Mouse (Mus musculus): ENCODE data around the gene Scfd2. TPM values are rescaled to one million over a fixed set of nuclear protein-coding genes. Genes with fewer than 3 reads are reported as not detected.

Scfd2 gene
- polyA plus RNA-seq, 1 experiment = 3.1 TPM

GRCm38 (mm10) chr5:74260378-74260809, 271.2 kb downstream of the Scfd2 start:
- no peak overlapping the region for H3K4me3 ChIP-seq (replicated peaks; ENCODE audit: control insufficient read depth, low read depth, low read length)
- H3K27ac ChIP-seq (ENCODE audit: control insufficient read depth, insufficient read depth, low read depth, low read length, poor library complexity) = no peak overlapping the region
- no peak for TF ChIP-seq CTCF (IDR thresholded peaks at IDR 0.05; ENCODE audit: control insufficient read depth, insufficient read depth, low read length)
- TF ChIP-seq POLR2A (IDR thresholded peaks at IDR 0.05; ENCODE audit: borderline replicate concordance, control insufficient read depth, low read depth, low read length) = no peak
- peaks cover 5% of the 10 kb centered on the region for H3K4me1 ChIP-seq (ENCODE audit: control insufficient read depth, insufficient read depth, low read length)
- WGBS = 37% methylated on average over 9 of the region's 9 CpGs

- Histone ChIP-seq H3K4me3 (replicated peaks; ENCODE audit: control insufficient read depth, low read depth, low read length) (no peak overlapping the region), H3K27ac (ENCODE audit: control insufficient read depth, insufficient read depth, low read depth, low read length, poor library complexity) (no peak overlapping the region), H3K4me1 (ENCODE audit: control insufficient read depth, insufficient read depth, low read length) (peaks cover 3% of the 10 kb centered on the region; the same call in 1 of the 2 replicates)
- WGBS = 49% methylated on average over 4 of the region's 4 CpGs
- TF ChIP-seq CTCF (IDR thresholded peaks at IDR 0.05; ENCODE audit: control insufficient read depth, insufficient read depth, low read length) (no peak), POLR2A (IDR thresholded peaks at IDR 0.05; ENCODE audit: borderline replicate concordance, control insufficient read depth, low read depth, low read length) (no peak)
These were observed 274.9 kb downstream of the Scfd2 start for GRCm38 (mm10) chr5:74256705-74257104.

- TF ChIP-seq CTCF (IDR thresholded peaks at IDR 0.05; ENCODE audit: control insufficient read depth, insufficient read depth, low read length) = no peak
- TF ChIP-seq POLR2A (IDR thresholded peaks at IDR 0.05; ENCODE audit: borderline replicate concordance, control insufficient read depth, low read depth, low read length) = no peak
- no peak overlapping the region for H3K27ac ChIP-seq (ENCODE audit: control insufficient read depth, insufficient read depth, low read depth, low read length, poor library complexity)
- WGBS = 70% methylated on average over 1 of the region's 1 CpGs
- H3K4me3 ChIP-seq (replicated peaks; ENCODE audit: control insufficient read depth, low read depth, low read length) = no peak overlapping the region
- peaks cover under 1% of the 10 kb centered on the region; the same call in 1 of the 2 replicates for H3K4me1 ChIP-seq (ENCODE audit: control insufficient read depth, insufficient read depth, low read length)
These were observed 276.6 kb downstream of the Scfd2 start for GRCm38 (mm10) chr5:74254996-74255395.

- no peak overlapping the region for H3K4me3 ChIP-seq (replicated peaks; ENCODE audit: control insufficient read depth, low read depth, low read length)
- 50% methylated on average over 7 of the region's 7 CpGs for WGBS
- TF ChIP-seq CTCF (IDR thresholded peaks at IDR 0.05; ENCODE audit: control insufficient read depth, insufficient read depth, low read length) (no peak), POLR2A (IDR thresholded peaks at IDR 0.05; ENCODE audit: borderline replicate concordance, control insufficient read depth, low read depth, low read length) (no peak)
- H3K4me1 ChIP-seq (ENCODE audit: control insufficient read depth, insufficient read depth, low read length) = no peaks in the 10 kb centered on the region
- H3K27ac ChIP-seq (ENCODE audit: control insufficient read depth, insufficient read depth, low read depth, low read length, poor library complexity) = no peak overlapping the region
These were observed 277.7 kb downstream of the Scfd2 start for GRCm38 (mm10) chr5:74253724-74254328.

GRCm38 (mm10) chr5:74252672-74253286, 278.8 kb downstream of the Scfd2 start:
- Histone ChIP-seq H3K27ac (ENCODE audit: control insufficient read depth, insufficient read depth, low read depth, low read length, poor library complexity) (no peak overlapping the region), H3K4me1 (ENCODE audit: control insufficient read depth, insufficient read depth, low read length) (no peaks in the 10 kb centered on the region), H3K4me3 (replicated peaks; ENCODE audit: control insufficient read depth, low read depth, low read length) (no peak overlapping the region)
- no peak for TF ChIP-seq CTCF (IDR thresholded peaks at IDR 0.05; ENCODE audit: control insufficient read depth, insufficient read depth, low read length)
- TF ChIP-seq POLR2A (IDR thresholded peaks at IDR 0.05; ENCODE audit: borderline replicate concordance, control insufficient read depth, low read depth, low read length) = no peak
- WGBS = 80% methylated on average over 6 of the region's 6 CpGs

- Histone ChIP-seq H3K4me1 (ENCODE audit: control insufficient read depth, insufficient read depth, low read length) (no peaks in the 10 kb centered on the region), H3K27ac (ENCODE audit: control insufficient read depth, insufficient read depth, low read depth, low read length, poor library complexity) (no peak overlapping the region), H3K4me3 (replicated peaks; ENCODE audit: control insufficient read depth, low read depth, low read length) (no peak overlapping the region)
- 76% methylated on average over 2 of the region's 2 CpGs for WGBS
- TF ChIP-seq POLR2A (IDR thresholded peaks at IDR 0.05; ENCODE audit: borderline replicate concordance, control insufficient read depth, low read depth, low read length) (no peak), CTCF (IDR thresholded peaks at IDR 0.05; ENCODE audit: control insufficient read depth, insufficient read depth, low read length) (no peak)
These were observed 280.6 kb downstream of the Scfd2 start for GRCm38 (mm10) chr5:74250947-74251346.

- 88% methylated on average over 7 of the region's 7 CpGs for WGBS
- TF ChIP-seq CTCF (IDR thresholded peaks at IDR 0.05; ENCODE audit: control insufficient read depth, insufficient read depth, low read length) = no peak
- TF ChIP-seq POLR2A (IDR thresholded peaks at IDR 0.05; ENCODE audit: borderline replicate concordance, control insufficient read depth, low read depth, low read length) = no peak
- Histone ChIP-seq H3K4me3 (replicated peaks; ENCODE audit: control insufficient read depth, low read depth, low read length) (no peak overlapping the region), H3K27ac (ENCODE audit: control insufficient read depth, insufficient read depth, low read depth, low read length, poor library complexity) (no peak overlapping the region), H3K4me1 (ENCODE audit: control insufficient read depth, insufficient read depth, low read length) (no peaks in the 10 kb centered on the region)
These were observed 281.3 kb downstream of the Scfd2 start for GRCm38 (mm10) chr5:74250308-74250707.

- TF ChIP-seq CTCF (IDR thresholded peaks at IDR 0.05; ENCODE audit: control insufficient read depth, insufficient read depth, low read length) = no peak
- TF ChIP-seq POLR2A (IDR thresholded peaks at IDR 0.05; ENCODE audit: borderline replicate concordance, control insufficient read depth, low read depth, low read length) = no peak
- no peak overlapping the region for H3K4me3 ChIP-seq (replicated peaks; ENCODE audit: control insufficient read depth, low read depth, low read length)
- H3K27ac ChIP-seq (ENCODE audit: control insufficient read depth, insufficient read depth, low read depth, low read length, poor library complexity) = no peak overlapping the region
- 71% methylated on average over 3 of the region's 3 CpGs for WGBS
- H3K4me1 ChIP-seq (ENCODE audit: control insufficient read depth, insufficient read depth, low read length) = no peaks in the 10 kb centered on the region
These were observed 281.8 kb downstream of the Scfd2 start for GRCm38 (mm10) chr5:74249794-74250193.

Measured in bone marrow, adult 2 months (tissue).